ENCODE assay signal across 9 mouse cellular contexts in the genomic region with DNA sequence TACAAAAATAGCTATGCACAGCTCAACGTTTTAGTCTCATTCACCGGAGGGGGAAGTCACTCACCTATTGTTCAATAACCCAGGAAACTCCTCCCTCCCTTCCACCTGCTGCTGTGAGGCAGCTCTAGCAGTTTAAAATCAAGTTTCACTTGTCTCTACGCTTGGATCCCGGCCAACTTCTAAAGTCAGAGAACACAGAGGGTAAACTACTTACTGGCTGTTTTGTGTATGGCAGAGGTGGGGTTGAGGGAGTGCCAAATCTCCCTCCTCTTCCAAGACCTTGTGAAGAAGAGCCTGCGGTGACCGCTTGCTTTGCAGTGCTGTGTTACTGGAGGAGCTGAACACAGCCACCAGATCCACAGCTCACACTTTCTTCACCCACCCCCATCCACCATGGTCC. TPM values are rescaled to one million over a fixed set of nuclear protein-coding genes. Genes with fewer than 3 reads are reported as not detected.
DNase-seq lines count a peak whose midpoint lies in the region; ATAC-seq lines count a peak whose summit lies in the region.
"Had no signal": no experiment of that assay in that cellular context is flagged by ENCODE, and none has a peak within 500 bp of the region (broad histone marks: within the 10 kb centered on the region; RNA-seq: fewer than 3 reads in every experiment).

No protein-coding gene starts in this region.

- peaks cover 67% of the 10 kb centered on the region for H3K36me3 ChIP-seq in heart, embryonic 15.5 days

- DNase-seq in adrenal gland, postnatal 10 days = peak; percentile 46
- DNase-seq in adrenal gland, postnatal 25 days = no peak
- DNase-seq in A20 (ENCODE audit: low read depth, low spot score) = peak; percentile 57
- peak; percentile 64 to 80 for DNase-seq in lung, adult 18-20 months
- DNase-seq in yolk sac, embryonic 10.5 days (ENCODE audit: low spot score) = peak; percentile 36
- no peak for DNase-seq in cerebellum, adult 11-12 months
- no peak for DNase-seq in urinary bladder, postnatal 4 days (ENCODE audit: low spot score in 2 of 2)

- H3K4me2 ChIP-seq in heart, embryonic 15.5 days = no peak overlapping the region
- H3K4me2 ChIP-seq: limb, embryonic 15.5 days had no signal

- H3K9ac ChIP-seq in heart, embryonic 15.5 days = no peak overlapping the region
- H3K9ac ChIP-seq: limb, embryonic 15.5 days had no signal

- no peaks in the 10 kb centered on the region for H3K27me3 ChIP-seq in heart, embryonic 15.5 days
- H3K27me3 ChIP-seq: limb, embryonic 15.5 days had no signal

- ATAC-seq in heart, embryonic 15.5 days (replicated peaks; ENCODE audit: insufficient number of reproducible peaks, insufficient read depth, low FRiP score, low read depth) = peak; percentile 39; the same call in 1 of the 2 replicates

- WGBS in heart, embryonic 15.5 days = 69% methylated on average over 6 of the region's 6 CpGs

- H3K9me3 ChIP-seq in heart, embryonic 15.5 days (replicated peaks) = no peaks in the 10 kb centered on the region
- H3K9me3 ChIP-seq: limb, embryonic 15.5 days had no signal

- H3K27ac ChIP-seq in heart, embryonic 15.5 days = peak overlapping the region; percentile 42; the same call in 1 of the 2 replicates
- H3K27ac ChIP-seq: limb, embryonic 15.5 days had no signal

- no peak overlapping the region for H3K4me3 ChIP-seq in heart, embryonic 15.5 days
- H3K4me3 ChIP-seq: limb, embryonic 15.5 days had no signal

- H3K4me1 ChIP-seq in heart, embryonic 15.5 days (replicated peaks) = peaks cover 6% of the 10 kb centered on the region; the same call in 1 of the 2 replicates
- H3K4me1 ChIP-seq: limb, embryonic 15.5 days had no signal

RNA-seq across cellular contexts. Expression of a gene that starts 9.7 kb away (rescaled TPM):
- total RNA-seq in adrenal gland, postnatal 10 days (2021) = 10 to 100 TPM; 61.0 to 65.8 TPM
- total RNA-seq in adrenal gland, postnatal 25 days (2021) = 47.4 and 49.2 TPM in 2 replicates
- polyA plus RNA-seq in heart, embryonic 15.5 days (2015; fragmentation: Nextera tagmentation; extraction: Ambion mirVana) = 31.0 and 31.4 TPM in 2 replicates

RNA-seq across cellular contexts. Expression of a gene that starts 10.4 kb away (rescaled TPM):
- total RNA-seq in adrenal gland, postnatal 10 days (2021) = 100 to 1,000 TPM; 436 to 522 TPM
- 504 and 526 TPM in 2 replicates for total RNA-seq in adrenal gland, postnatal 25 days (2021)
- 1,399 and 1,970 TPM in 2 replicates for polyA plus RNA-seq in heart, embryonic 15.5 days (2015; fragmentation: Nextera tagmentation; extraction: Ambion mirVana)

RNA-seq across cellular contexts. Expression of a gene that starts 51.1 kb away (rescaled TPM):
- total RNA-seq in adrenal gland, postnatal 10 days (2021) = 10 to 100 TPM; 20.1 TPM
- total RNA-seq in adrenal gland, postnatal 25 days (2021) = 10.1 and 11.7 TPM in 2 replicates
- 7.3 and 7.4 TPM in 2 replicates for polyA plus RNA-seq in heart, embryonic 15.5 days (2015; fragmentation: Nextera tagmentation; extraction: Ambion mirVana)

Comparison
In these comparisons a context has a peak if more than half of its experiments do, and no peak if none do; other contexts are left out.
1. DNase-seq: peak in adrenal gland, postnatal 10 days (single experiment), A20 (single experiment), lung, adult 18-20 months (2 of 2) and yolk sac, embryonic 10.5 days (single experiment); none in adrenal gland, postnatal 25 days (single experiment), cerebellum, adult 11-12 months (single experiment) and urinary bladder, postnatal 4 days (0 of 2).